Mouse (Mus musculus): ENCODE data around the gene Mroh3. TPM values are rescaled to one million over a fixed set of nuclear protein-coding genes. Genes with fewer than 3 reads are reported as not detected.

Gene Mroh3
- total RNA-seq, 2 experiments from 2014 or later: 2.2 to 2.3 TPM

- DNase-seq (ENCODE audit: low spot score in 2 of 2): no peak
These were observed 52.8 kb downstream of the Mroh3 start for GRCm38 (mm10) chr1:136159830-136160229.

- DNase-seq (ENCODE audit: low spot score in 2 of 2): no peak
These were observed 55.7 kb downstream of the Mroh3 start for GRCm38 (mm10) chr1:136156951-136157350.

- DNase-seq (ENCODE audit: low spot score in 2 of 2): no peak
These were observed 56.3 kb downstream of the Mroh3 start for GRCm38 (mm10) chr1:136156304-136156703.

DNA sequence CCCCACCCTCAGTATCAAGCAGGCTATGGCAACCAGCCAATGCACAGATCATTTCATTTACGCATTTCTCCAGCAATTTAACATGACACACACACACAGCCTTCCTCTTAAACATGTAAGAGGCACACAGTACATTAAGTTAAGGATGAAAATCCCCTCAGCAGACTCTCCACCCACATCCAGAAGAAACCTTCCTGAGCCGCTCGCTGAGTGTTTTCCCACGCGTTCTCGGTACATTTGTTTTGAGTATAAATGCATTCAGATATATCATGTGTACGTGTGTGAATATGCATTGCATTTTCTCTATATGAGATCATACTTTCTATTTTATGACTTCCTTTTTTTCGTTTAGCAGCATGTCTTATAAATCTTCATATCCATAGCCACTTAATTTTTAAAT is 61.3 kb downstream of the Mroh3 start:
- no peak for DNase-seq (ENCODE audit: low spot score in 2 of 2)

- DNase-seq (ENCODE audit: low spot score in 2 of 2): no peak
These were observed 62.9 kb downstream of the Mroh3 start for GRCm38 (mm10) chr1:136149702-136150101.

DNA sequence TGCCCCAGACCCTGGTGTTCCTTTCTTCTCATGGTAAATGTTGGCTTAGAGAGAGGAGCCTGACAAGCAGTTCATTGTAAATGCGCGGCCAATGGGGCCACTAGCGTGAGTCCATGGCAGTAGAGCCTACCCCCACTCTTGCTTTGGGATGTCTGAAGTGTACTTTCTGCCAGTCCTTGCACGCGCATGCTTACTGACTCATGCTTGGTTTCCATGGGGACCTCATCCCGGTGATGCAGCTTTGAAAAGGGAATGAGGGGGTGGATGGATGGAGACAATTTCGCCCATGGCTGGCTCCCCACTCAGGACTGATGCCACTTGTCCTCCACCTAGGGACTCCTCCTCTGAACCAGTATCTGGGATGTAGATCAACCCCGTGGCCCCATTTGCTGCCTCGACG is 69.1 kb downstream of the Mroh3 start:
- peak in 1 of 2 experiments; percentile 60 for DNase-seq (ENCODE audit: low spot score in 2 of 2)

DNA sequence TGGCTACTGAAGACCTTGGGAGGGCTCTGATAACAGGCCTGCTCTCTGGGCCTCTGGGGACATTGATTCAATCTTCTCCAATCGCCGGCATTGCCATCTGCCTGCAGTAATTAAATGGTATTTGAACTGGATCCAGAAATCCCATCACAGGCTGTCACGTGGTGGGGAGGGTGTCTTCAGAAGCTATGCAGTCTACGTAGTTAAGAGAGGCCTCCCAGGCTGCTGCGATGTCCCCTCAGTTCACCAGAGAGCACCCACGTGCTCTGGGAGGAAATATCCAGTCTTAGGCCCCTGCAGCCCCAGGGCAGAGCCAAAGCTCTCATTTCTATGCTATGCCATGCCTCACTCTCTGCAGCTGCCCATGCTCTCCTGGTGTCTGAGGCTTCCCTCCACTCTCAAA is 70.3 kb downstream of the Mroh3 start:
- DNase-seq (ENCODE audit: low spot score in 2 of 2): peak; percentile 50 to 56

- no peak for DNase-seq (ENCODE audit: low spot score in 2 of 2)
These were observed 71.3 kb downstream of the Mroh3 start for GRCm38 (mm10) chr1:136141176-136141950.

DNA sequence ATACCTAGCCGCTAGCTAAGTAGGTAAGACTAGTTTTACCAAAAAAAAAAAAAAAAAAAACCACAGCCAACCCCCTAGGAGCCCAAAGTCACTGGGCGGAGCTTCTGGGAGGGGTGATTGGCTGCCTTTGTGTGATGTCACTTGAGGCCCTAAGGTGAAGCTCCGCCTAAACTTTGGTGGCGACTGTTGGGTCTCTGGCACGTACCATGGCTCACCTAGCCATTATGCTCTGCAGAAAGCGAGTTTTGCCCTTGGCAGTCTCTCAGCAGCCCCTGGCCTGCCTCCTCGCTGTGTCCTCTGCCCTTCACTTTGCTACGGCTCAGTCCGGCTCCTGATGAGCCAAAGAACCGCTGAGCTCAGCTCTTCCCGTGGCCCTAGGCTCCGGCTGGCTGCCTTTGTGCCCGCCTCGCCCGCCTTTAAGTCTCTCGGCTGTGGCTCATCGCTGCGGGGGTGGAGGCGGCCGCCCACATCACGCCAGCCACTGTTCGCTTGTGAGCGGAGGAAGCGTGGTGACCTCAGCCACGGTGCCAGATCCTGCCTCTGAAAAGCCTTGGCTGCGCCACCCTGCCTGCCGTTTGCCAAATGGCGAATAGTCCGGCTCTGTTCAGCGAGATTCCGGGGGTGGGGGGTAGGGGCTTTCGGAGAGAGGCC is 72.5 kb downstream of the Mroh3 start:
- peak; percentile 79 to 85 for DNase-seq (ENCODE audit: low spot score in 2 of 2)

DNA sequence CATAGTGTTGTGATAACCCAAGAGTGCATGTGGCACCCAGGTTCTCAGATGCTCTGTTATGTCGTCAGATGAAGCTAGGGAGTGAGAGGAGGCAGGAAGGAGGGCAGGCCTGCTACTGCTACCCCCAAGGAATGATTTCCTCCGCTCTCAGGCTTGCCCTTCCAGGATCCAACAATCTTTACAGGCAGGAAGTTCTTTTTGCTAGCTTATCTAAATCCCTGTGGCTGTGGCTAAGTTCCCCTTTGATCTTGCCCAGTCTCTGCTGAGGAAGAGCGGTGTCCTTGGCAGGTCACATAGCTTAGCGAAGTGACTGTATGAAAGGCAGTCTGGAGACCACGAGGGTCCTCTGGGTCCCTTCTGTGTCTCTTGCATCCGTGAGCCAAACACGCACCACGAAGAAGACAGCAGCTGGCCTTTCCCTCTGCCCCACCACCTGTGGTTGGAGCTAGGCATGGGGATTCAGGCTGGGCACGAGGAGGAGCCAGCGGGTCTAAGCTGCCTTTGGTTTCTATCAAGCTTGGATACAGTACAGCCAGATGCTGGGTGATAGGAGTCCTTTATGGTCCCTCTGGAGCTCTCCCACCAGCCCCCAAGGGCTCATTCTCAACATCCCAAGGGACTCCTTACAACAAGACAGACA is 74.3 kb downstream of the Mroh3 start:
- no peak for DNase-seq (ENCODE audit: low spot score in 2 of 2)

- DNase-seq (ENCODE audit: low spot score in 2 of 2): peak; percentile 63 to 65
These were observed 75.1 kb downstream of the Mroh3 start for GRCm38 (mm10) chr1:136137575-136137974.

GRCm38 (mm10) chr1:136137071-136137531 is 75.5 kb downstream of the Mroh3 start:
- DNase-seq (ENCODE audit: low spot score in 2 of 2): no peak

DNA sequence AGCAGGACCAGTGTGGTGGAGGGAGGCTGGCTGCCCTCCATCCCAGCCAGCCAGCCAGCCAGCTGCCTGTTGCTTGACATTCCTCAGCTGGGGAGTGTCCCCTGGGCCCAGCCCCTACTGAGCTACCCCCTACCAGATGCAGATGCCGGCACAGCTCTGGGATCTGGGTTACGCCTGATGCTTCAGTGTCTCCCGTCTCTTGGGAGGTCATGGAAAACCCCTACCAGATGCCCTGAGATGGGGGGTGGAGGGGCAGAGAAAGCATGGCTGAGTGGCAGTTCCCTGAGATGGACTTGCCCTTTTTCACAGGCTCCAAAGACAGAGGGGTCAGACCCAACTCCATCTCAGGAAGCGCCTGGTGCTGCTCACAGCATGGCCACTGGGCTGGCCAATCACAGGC is 76.1 kb downstream of the Mroh3 start:
- DNase-seq (ENCODE audit: low spot score in 2 of 2): no peak

- no peak for DNase-seq (ENCODE audit: low spot score in 2 of 2)
These were observed 76.7 kb downstream of the Mroh3 start for GRCm38 (mm10) chr1:136135777-136136444.

GRCm38 (mm10) chr1:136135046-136135445 is 77.6 kb downstream of the Mroh3 start:
- DNase-seq (ENCODE audit: low spot score in 2 of 2): no peak

- DNase-seq (ENCODE audit: low spot score in 2 of 2): no peak
These were observed 78.1 kb downstream of the Mroh3 start for GRCm38 (mm10) chr1:136134547-136134946.

- DNase-seq (ENCODE audit: low spot score in 2 of 2): no peak
These were observed 78.9 kb downstream of the Mroh3 start for GRCm38 (mm10) chr1:136133570-136134240.

- no peak for DNase-seq (ENCODE audit: low spot score in 2 of 2)
These were observed 80.0 kb downstream of the Mroh3 start for GRCm38 (mm10) chr1:136132386-136133201.

All from layer of hippocampus, postnatal 10 days (tissue).